ENCODE assay signal across 12 mouse cellular contexts in the genomic region with DNA sequence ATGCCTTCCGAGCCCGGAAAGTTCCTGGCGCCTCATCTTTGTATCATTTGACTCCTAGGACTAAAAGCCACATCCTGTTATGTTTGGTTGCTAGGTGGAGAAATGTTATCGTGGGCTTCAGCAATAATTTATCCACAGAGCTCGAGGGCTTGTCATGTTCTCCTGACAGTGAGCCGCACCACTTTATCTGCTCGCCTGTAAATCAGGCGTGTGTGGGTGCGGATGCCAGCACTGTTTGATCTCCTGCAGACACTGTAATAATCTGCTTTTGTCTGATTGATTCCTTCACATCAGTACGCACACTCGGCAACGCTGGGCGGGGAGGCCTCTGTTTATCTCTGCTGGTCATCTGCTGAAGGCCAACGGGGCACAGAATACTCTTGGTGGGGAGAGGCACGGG.
A peak's percentile ranks its signal among the peaks of the same experiment; 100 is the strongest.
DNase-seq lines count a peak whose midpoint lies in the region; ATAC-seq and TF ChIP-seq lines count a peak whose summit lies in the region.
"Had no signal": no experiment of that assay in that cellular context is flagged by ENCODE, and none has a peak within 500 bp of the region (broad histone marks: within the 10 kb centered on the region; RNA-seq: fewer than 3 reads in every experiment).

No protein-coding gene starts in this region.

- no peak for ATAC-seq in heart, embryonic 14.5 days (ENCODE audit: insufficient number of reproducible peaks, insufficient read depth, low FRiP score, low read depth)
- ATAC-seq in lung, postnatal 0 days, result peak; percentile 37; the same call in 1 of the 2 replicates
- no peak for ATAC-seq in kidney, embryonic 14.5 days (ENCODE audit: low FRiP score, low TSS enrichment)
- ATAC-seq: forebrain, embryonic 16.5 days had no signal

- H3K9me3 ChIP-seq in heart, embryonic 14.5 days (ENCODE audit: control insufficient read depth, low read length), result no peaks in the 10 kb centered on the region
- H3K9me3 ChIP-seq in lung, postnatal 0 days (ENCODE audit: low read length), result no peaks in the 10 kb centered on the region
- H3K9me3 ChIP-seq in kidney, embryonic 14.5 days (ENCODE audit: control insufficient read depth, low read length), result no peaks in the 10 kb centered on the region
- H3K9me3 ChIP-seq: embryonic facial prominence, embryonic 13.5 days had no signal

- no peak overlapping the region for H3K27ac ChIP-seq in heart, embryonic 14.5 days (replicated peaks in 1 of 2; ENCODE audit: control insufficient read depth in 1 of 2, insufficient read depth in 1 of 2, low read depth in 2 of 2, low read length in 2 of 2)
- no peak overlapping the region for H3K27ac ChIP-seq in lung, postnatal 0 days (ENCODE audit: low read length)
- no peak overlapping the region for H3K27ac ChIP-seq in kidney, embryonic 14.5 days (ENCODE audit: low read depth, low read length)
- H3K27ac ChIP-seq: embryonic facial prominence, embryonic 13.5 days; liver, embryonic 14.5 days had no signal

- no peak overlapping the region for H3K4me3 ChIP-seq in heart, embryonic 14.5 days (ENCODE audit: control insufficient read depth in 1 of 2, insufficient read depth in 1 of 2, low read depth in 1 of 2, low read length in 2 of 2)
- H3K4me3 ChIP-seq in lung, postnatal 0 days (ENCODE audit: low read depth, low read length), result no peak overlapping the region
- H3K4me3 ChIP-seq in lung, adult 2 months (replicated peaks; ENCODE audit: extremely low read depth, low read depth, low read length), result no peak overlapping the region
- no peak overlapping the region for H3K4me3 ChIP-seq in kidney, embryonic 14.5 days (ENCODE audit: low read length)
- H3K4me3 ChIP-seq: embryonic facial prominence, embryonic 13.5 days had no signal

- H3K36me3 ChIP-seq in heart, embryonic 14.5 days (ENCODE audit: control insufficient read depth, insufficient read depth, low read length), result no peaks in the 10 kb centered on the region
- H3K36me3 ChIP-seq in lung, postnatal 0 days (ENCODE audit: insufficient read depth, low read length), result no peaks in the 10 kb centered on the region
- H3K36me3 ChIP-seq in kidney, embryonic 14.5 days (ENCODE audit: control insufficient read depth, insufficient read depth, low read length), result no peaks in the 10 kb centered on the region
- H3K36me3 ChIP-seq: embryonic facial prominence, embryonic 13.5 days had no signal

- no peak for TF ChIP-seq CTCF in lung, postnatal 0 days (IDR thresholded peaks at IDR 0.05)
- TF ChIP-seq CTCF in lung, adult 2 months (IDR thresholded peaks at IDR 0.05; ENCODE audit: insufficient read depth, low read length), result no peak

- 28% methylated on average over 15 of the region's 15 CpGs for WGBS in heart, embryonic 14.5 days
- 29% methylated on average over 15 of the region's 15 CpGs for WGBS in lung, postnatal 0 days
- 22% methylated on average over 15 of the region's 15 CpGs for WGBS in lung, adult 2 months
- 15% methylated on average over 15 of the region's 15 CpGs for WGBS in kidney, embryonic 14.5 days

- no peak overlapping the region for H3K9ac ChIP-seq in heart, embryonic 14.5 days (ENCODE audit: low read length)
- H3K9ac ChIP-seq in lung, postnatal 0 days (replicated peaks; ENCODE audit: low read depth), result no peak overlapping the region
- H3K9ac ChIP-seq in kidney, embryonic 14.5 days (ENCODE audit: low read depth, low read length), result no peak overlapping the region
- H3K9ac ChIP-seq: embryonic facial prominence, embryonic 13.5 days; liver, embryonic 14.5 days had no signal

- H3K4me1 ChIP-seq in heart, embryonic 14.5 days (ENCODE audit: control insufficient read depth in 2 of 2, insufficient read depth in 2 of 2, low read length in 2 of 2), result peaks cover 6 to 11% of the 10 kb centered on the region in 2 experiments; a peak in 3 of 4 replicates
- no peaks in the 10 kb centered on the region for H3K4me1 ChIP-seq in lung, postnatal 0 days (ENCODE audit: insufficient read depth, low read depth, low read length)
- H3K4me1 ChIP-seq in lung, adult 2 months (ENCODE audit: control insufficient read depth, insufficient read depth, low read length), result no peaks in the 10 kb centered on the region
- peaks cover 13% of the 10 kb centered on the region; the same call in 1 of the 2 replicates for H3K4me1 ChIP-seq in kidney, embryonic 14.5 days (ENCODE audit: control insufficient read depth, insufficient read depth, low read length)

- no peak for DNase-seq in heart, postnatal 4 days
- peak; percentile 20 for DNase-seq in lung, postnatal 0 days (ENCODE audit: low spot score)
- no peak for DNase-seq in lung, adult 2 months
- peak; percentile 12 for DNase-seq in naive thymus-derived CD4-positive, alpha-beta T cell, adult 2 months (ENCODE audit: low read depth)
- DNase-seq in layer of hippocampus, adult 9-10 months (ENCODE audit: low spot score), result no peak
- DNase-seq in frontal cortex, postnatal 10 days (ENCODE audit: low spot score in 2 of 2), result no peak
- DNase-seq: cerebellum, adult 11 months had no signal

- peak overlapping the region; percentile 44; the same call in 1 of the 2 replicates for H3K4me2 ChIP-seq in heart, embryonic 14.5 days (ENCODE audit: low read length)
- no peak overlapping the region for H3K4me2 ChIP-seq in lung, postnatal 0 days (replicated peaks; ENCODE audit: low read depth, low read length)
- peak overlapping the region; percentile 6 for H3K4me2 ChIP-seq in kidney, embryonic 14.5 days (replicated peaks; ENCODE audit: low read depth, low read length)
- H3K4me2 ChIP-seq: embryonic facial prominence, embryonic 13.5 days had no signal

- peak; percentile 42; the same call in 1 of the 2 replicates for TF ChIP-seq EP300 in lung, postnatal 0 days (IDR thresholded peaks at IDR 0.05)

- TF ChIP-seq POLR2A in lung, adult 2 months (IDR thresholded peaks at IDR 0.05; ENCODE audit: borderline replicate concordance, extremely low read depth, low read depth, low read length), result no peak

- peaks cover 8% of the 10 kb centered on the region; the same call in 1 of the 2 replicates for H3K27me3 ChIP-seq in heart, embryonic 14.5 days (ENCODE audit: control insufficient read depth, insufficient read depth, low read length)
- no peaks in the 10 kb centered on the region for H3K27me3 ChIP-seq in lung, postnatal 0 days (replicated peaks; ENCODE audit: insufficient read depth, low read length)
- H3K27me3 ChIP-seq in kidney, embryonic 14.5 days (ENCODE audit: control insufficient read depth, insufficient read depth, low read length), result no peaks in the 10 kb centered on the region
- H3K27me3 ChIP-seq: embryonic facial prominence, embryonic 13.5 days had no signal

Comparison
In these comparisons a context has a peak if more than half of its experiments do, and no peak if none do; other contexts are left out.
1. DNase-seq: peak in lung, postnatal 0 days (single experiment) and naive thymus-derived CD4-positive, alpha-beta T cell, adult 2 months (single experiment); none in heart, postnatal 4 days (single experiment), lung, adult 2 months (single experiment), layer of hippocampus, adult 9-10 months (single experiment) and frontal cortex, postnatal 10 days (0 of 2).